Comparison of ENCODE assay signal across 21 mouse cellular contexts in the genomic region with DNA sequence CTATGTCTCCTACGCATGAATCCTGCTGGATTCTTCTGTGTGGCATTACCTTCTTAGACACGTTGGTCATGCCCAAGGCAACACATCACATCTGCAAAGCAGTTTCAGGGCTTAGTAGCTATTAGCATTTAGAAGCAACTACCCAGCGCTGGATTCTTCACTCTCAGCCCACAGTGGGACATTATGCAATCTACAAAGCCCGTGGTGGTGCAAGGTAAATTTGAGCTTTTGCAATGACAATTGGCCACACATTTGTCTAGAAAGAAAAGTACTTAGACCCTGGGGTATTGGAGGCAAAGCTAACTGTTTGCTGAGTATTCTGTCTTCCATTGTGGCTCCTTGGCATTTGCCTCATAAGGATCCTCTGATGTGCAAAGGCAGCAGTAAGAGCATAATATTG.
A peak's percentile ranks its signal among the peaks of the same experiment; 100 is the strongest.
DNase-seq lines count a peak whose midpoint lies in the region; ATAC-seq lines count a peak whose summit lies in the region.
"Had no signal": no experiment of that assay in that cellular context is flagged by ENCODE, and none has a peak within 500 bp of the region (broad histone marks: within the 10 kb centered on the region; RNA-seq: fewer than 3 reads in every experiment).

No protein-coding gene starts in this region.

- no peak overlapping the region for H3K4me2 ChIP-seq in lung, embryonic 16.5 days (ENCODE audit: low read depth, low read length)
- H3K4me2 ChIP-seq: embryonic facial prominence, embryonic 15.5 days; heart, embryonic 11.5 days; heart, embryonic 15.5 days; hindbrain, embryonic 14.5 days had no signal

- no peak overlapping the region for H3K4me3 ChIP-seq in lung, embryonic 16.5 days (ENCODE audit: low read length)
- H3K4me3 ChIP-seq: embryonic facial prominence, embryonic 15.5 days; erythroblast, embryonic 14.5 days; forebrain, embryonic 10.5 days; heart, adult 2 months; heart, embryonic 15.5 days had no signal

- 0 out of 2 replicates have a peak overlapping the region, but pooled peaks have one; percentile 12 for H3K27ac ChIP-seq in lung, embryonic 16.5 days (ENCODE audit: low read length)
- H3K27ac ChIP-seq: embryonic facial prominence, embryonic 15.5 days; forebrain, embryonic 10.5 days; heart, adult 2 months; heart, embryonic 15.5 days; hindbrain, embryonic 14.5 days had no signal

- 71% methylated on average over 4 of the region's 4 CpGs for WGBS in lung, embryonic 16.5 days

- peaks cover 10% of the 10 kb centered on the region for H3K4me1 ChIP-seq in lung, embryonic 16.5 days (replicated peaks; ENCODE audit: control insufficient read depth, insufficient read depth, low read length)

- no peak overlapping the region for H3K9ac ChIP-seq in lung, embryonic 16.5 days (ENCODE audit: low read length)
- H3K9ac ChIP-seq: embryonic facial prominence, embryonic 15.5 days; heart, embryonic 15.5 days; hindbrain, embryonic 14.5 days had no signal

- ATAC-seq in lung, embryonic 16.5 days (ENCODE audit: low read depth) = no peak
- ATAC-seq: forebrain, embryonic 14.5 days had no signal

- no peaks in the 10 kb centered on the region for H3K9me3 ChIP-seq in lung, embryonic 16.5 days (ENCODE audit: control insufficient read depth, low read length)
- H3K9me3 ChIP-seq: embryonic facial prominence, embryonic 15.5 days; forebrain, embryonic 10.5 days; heart, embryonic 15.5 days had no signal

- peak; percentile 20 to 33 for DNase-seq in lung, adult 18-20 months
- no peak for DNase-seq in lung, postnatal 4 days
- peak; percentile 44 for DNase-seq in lung, postnatal 36 days
- no peak for DNase-seq in frontal cortex, adult 2 months (ENCODE audit: extremely low spot score in 1 of 2, low spot score in 1 of 2)
- DNase-seq in ovary, postnatal 14 days (ENCODE audit: low spot score) = no peak
- DNase-seq: adrenal gland, adult 2 months; adrenal gland, postnatal 25 days; cerebellum, adult 2 months; cerebellum, postnatal 10 days; embryo, embryonic 11 days; gastrocnemius, postnatal 10 days; heart, adult 2 months; heart, postnatal 14 days had no signal

- no peaks in the 10 kb centered on the region for H3K36me3 ChIP-seq in lung, embryonic 16.5 days (ENCODE audit: control insufficient read depth, insufficient read depth, low read length)
- H3K36me3 ChIP-seq: embryonic facial prominence, embryonic 15.5 days; forebrain, embryonic 10.5 days; heart, embryonic 15.5 days had no signal

- H3K27me3 ChIP-seq in lung, embryonic 16.5 days (ENCODE audit: control insufficient read depth, insufficient read depth, low read depth, low read length) = no peaks in the 10 kb centered on the region
- H3K27me3 ChIP-seq: embryonic facial prominence, embryonic 15.5 days; heart, embryonic 15.5 days had no signal

Comparison
In these comparisons a context has a peak if more than half of its experiments do, and no peak if none do; other contexts are left out.
1. DNase-seq: peak in lung, adult 18-20 months (2 of 2) and lung, postnatal 36 days (single experiment); none in lung, postnatal 4 days (0 of 2), frontal cortex, adult 2 months (0 of 2) and ovary, postnatal 14 days (single experiment).